Mouse (Mus musculus) cerebellum, adult 8-10 months (tissue): ENCODE measurements around the gene Marveld2.
A peak's percentile ranks its signal among the peaks of the same experiment; 100 is the strongest.

Experiments
- DNase-seq: peaks from one replicate; pipeline ENCODE4 v3.0.0; 2022

The Marveld2 gene

DNA sequence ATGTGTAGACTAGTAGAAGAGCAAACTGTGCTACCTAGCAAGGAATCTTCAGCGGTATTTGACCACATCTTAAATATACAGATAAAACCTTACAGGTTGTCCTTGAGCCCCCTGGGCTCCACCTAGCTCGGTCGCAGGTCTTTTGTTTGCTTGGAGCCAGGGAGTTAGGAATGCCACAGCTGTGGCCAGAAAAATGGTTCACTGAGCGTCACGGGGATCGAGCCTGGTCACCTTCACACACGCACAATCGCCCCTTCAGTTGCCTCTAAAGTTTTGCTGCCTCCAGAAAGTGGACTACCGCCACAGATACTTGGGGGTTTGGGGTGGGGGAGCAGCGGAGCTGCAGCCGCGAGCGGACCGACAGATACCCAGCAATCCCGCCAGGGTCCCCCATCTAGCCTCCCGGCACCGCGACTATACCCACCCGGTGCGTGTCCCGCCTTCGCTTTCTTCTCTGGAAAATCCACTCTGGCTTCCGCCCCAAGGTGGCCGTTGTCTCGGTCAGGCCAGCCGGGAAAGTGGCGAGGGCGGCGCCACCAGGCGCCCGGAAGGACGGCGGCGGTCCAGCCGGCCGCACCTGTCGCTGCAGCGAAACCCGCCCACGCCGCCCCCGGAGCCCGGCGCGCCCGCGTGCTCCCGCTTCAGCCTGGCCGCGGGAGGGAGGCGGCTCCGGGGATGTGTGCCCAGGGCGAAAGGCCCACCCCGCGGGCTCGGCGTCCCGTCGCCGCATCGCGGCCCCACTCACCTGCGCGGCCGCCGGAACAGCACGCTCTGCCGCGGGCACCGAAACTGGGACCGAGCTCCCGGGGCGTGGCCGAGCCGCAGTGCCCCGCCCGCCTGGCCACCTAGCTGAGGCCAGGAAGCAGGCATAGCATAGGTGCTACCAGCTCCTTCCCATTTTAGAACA is at the start of gene Marveld2:
TSS of gene Marveld2 (minus strand) at position 791 of the 907 bp plus-strand sequence.
- DNase-seq: peak; percentile 83

DNA sequence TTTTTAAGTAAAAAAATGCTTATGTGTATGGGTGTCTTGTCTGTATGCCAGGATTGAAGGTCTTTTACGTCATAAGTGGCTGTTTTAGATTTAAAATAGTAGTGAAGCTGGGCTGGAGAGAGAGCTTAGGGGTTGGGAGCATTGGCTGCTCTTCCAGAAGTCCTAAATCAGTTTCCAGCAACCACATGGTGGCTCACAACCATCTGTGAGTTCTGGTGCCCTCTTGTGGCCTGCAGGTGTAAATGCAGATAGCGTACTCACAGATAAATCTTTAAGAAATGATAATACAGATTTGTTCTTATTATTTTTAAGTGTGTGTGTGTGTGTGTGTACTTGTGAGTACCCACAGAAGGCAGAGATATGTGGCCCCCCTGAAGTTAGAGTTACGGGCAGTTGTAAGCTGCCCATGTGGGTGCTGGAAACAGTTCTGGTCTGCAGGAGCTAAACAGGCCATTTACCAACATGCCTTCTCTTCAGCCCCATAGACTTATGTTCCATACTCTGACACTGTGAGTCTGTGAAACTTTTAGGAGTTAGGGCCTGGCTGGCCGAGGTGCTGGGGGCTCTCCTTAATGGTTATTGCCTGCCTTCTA is 43.2 kb upstream of the Marveld2 start:
- DNase-seq: peak; percentile 46

DNA sequence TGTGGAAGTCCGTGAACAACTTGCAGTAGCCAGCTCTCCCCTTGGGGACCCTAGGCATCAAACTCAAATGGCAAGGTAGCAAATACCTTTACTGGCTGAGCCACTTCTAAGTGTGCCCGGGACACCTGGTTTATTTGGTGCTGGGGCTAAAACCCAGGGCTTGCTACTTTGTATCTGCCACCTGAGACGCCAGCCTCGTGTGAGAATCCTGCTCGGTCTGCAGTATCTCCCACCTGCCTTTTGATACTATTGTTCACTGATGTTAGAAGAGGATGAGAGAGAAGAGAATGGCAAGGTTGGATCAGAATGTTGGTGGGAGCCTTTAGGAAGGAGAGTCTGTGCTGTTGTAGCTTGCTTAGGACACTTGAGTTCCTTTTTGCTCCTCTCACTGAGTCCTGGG is 41.3 kb upstream of the Marveld2 start:
- no peak for DNase-seq

- DNase-seq: no peak
Observed at GRCm38 (mm10) chr13:100651439-100652186, 34.8 kb upstream of the Marveld2 start, which contains the start of gene Taf9. Taf9 (plus strand) TSS chr13:100651579.

DNA sequence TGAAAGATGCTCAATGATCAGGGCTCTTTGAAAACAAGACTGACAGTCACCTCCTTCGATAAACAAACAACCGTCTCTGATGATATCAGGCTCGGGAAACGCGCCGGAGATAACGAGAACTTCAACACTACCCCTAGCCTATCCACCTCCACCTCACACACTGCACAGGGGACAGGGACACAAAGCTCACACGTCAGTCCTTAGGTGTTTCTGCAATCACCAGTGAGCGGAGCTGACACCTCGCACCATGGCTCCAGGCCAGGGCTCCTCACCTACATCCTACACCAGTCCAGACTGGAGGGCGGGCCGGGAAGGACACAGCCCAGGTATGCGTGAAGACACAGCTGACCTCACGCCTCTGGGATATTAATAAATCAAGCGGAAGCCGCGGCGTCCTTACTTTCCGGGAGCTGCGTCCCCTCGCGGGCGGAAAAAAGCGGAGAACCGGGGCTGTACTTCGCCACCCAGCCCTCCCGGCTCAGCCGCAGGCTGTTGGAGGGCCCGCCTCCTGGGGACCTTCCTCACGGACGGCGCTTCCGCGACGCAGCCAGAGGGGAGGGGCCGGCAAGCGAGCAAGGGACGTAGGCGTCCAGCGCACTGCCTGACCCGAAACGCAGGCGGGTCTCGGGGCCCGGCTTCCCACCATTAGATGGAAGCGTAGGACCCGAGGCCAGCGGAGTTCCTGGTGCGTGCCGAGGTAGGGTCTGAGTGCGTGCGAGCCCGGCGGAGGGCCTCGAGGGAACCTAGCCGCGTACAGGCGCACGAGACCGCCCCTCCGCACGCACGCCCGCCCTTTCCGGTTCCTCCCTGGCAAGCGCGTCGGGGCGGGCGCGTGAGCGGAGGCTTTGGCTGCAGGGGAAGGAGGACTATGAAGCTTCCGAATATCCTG is 34.0 kb upstream of the Marveld2 start, which contains the start of the genes Ak6 and Rad17:
TSS of gene Ak6 (plus strand) at position 430 of the 889 bp plus-strand sequence.
TSS of gene Rad17 (minus strand) at position 502 of the 889 bp plus-strand sequence.
- peak; percentile 97 for DNase-seq

GRCm38 (mm10) chr13:100648223-100648622 is 31.5 kb upstream of the Marveld2 start:
- no peak for DNase-seq

GRCm38 (mm10) chr13:100642471-100643209 is 25.9 kb upstream of the Marveld2 start:
- DNase-seq: no peak

- no peak for DNase-seq
Observed at GRCm38 (mm10) chr13:100634106-100634691, 17.4 kb upstream of the Marveld2 start.

- DNase-seq: no peak
Observed at GRCm38 (mm10) chr13:100622241-100622640, 5.5 kb upstream of the Marveld2 start.

- peak; percentile 42 for DNase-seq
Observed at GRCm38 (mm10) chr13:100617583-100617982, 812 bp upstream of the Marveld2 start.

- no peak for DNase-seq
Observed at GRCm38 (mm10) chr13:100612903-100613302, 3.9 kb downstream of the Marveld2 start.

GRCm38 (mm10) chr13:100612251-100612650 is 4.5 kb downstream of the Marveld2 start:
- DNase-seq: peak; percentile 40

GRCm38 (mm10) chr13:100611266-100611665 is 5.5 kb downstream of the Marveld2 start:
- no peak for DNase-seq

GRCm38 (mm10) chr13:100607756-100608155 is 9.0 kb downstream of the Marveld2 start:
- DNase-seq: no peak

- DNase-seq: no peak
Observed at GRCm38 (mm10) chr13:100605845-100606244, 10.9 kb downstream of the Marveld2 start.

GRCm38 (mm10) chr13:100603738-100604095 is 13.1 kb downstream of the Marveld2 start:
- no peak for DNase-seq

GRCm38 (mm10) chr13:100603031-100603737 is 13.6 kb downstream of the Marveld2 start:
- DNase-seq: no peak

- no peak for DNase-seq
Observed at GRCm38 (mm10) chr13:100602239-100602902, 14.4 kb downstream of the Marveld2 start.

- no peak for DNase-seq
Observed at GRCm38 (mm10) chr13:100601034-100601433, 15.7 kb downstream of the Marveld2 start.

DNA sequence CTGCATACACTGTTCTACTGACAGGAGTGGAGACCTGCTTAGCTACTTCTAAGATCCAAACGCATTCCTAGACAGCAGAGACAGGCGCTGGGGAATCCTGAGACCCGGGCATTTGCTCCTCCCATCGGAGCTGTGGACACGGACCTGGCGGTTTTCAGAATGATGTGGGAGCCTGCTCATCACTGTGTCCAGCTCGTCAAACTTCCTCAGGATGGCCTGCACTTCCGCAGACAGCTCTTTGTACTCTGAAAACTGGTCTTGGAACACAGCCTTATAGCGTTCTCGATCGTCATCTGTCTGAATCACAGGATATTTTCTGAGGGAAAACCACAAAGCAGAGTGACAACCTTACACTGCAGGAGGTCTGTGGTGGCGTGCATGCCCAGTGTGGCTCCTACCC is 16.5 kb downstream of the Marveld2 start:
- DNase-seq: no peak
